Mouse (Mus musculus): ENCODE data around the gene Uspl1. TPM values are rescaled to one million over a fixed set of nuclear protein-coding genes. Genes with fewer than 3 reads are reported as not detected.

Gene Uspl1
- polyA plus RNA-seq, 1 experiment from 2014 or later, result 15.5 TPM

GRCm38 (mm10) chr5:149164881-149165280 lies 19.3 kb upstream of the Uspl1 start:
- Histone ChIP-seq H3K27ac (replicated peaks) (no peak overlapping the region), H3K36me3 (ENCODE audit: control insufficient read depth, insufficient read depth, low read length) (no peaks in the 10 kb centered on the region), H3K4me2 (replicated peaks; ENCODE audit: low read depth) (no peak overlapping the region), H3K9ac (ENCODE audit: low read length) (no peak overlapping the region), H3K9me3 (ENCODE audit: control insufficient read depth, low read length) (no peaks in the 10 kb centered on the region), H3K27me3 (ENCODE audit: control insufficient read depth, insufficient read depth, low read length) (no peaks in the 10 kb centered on the region), H3K4me3 (ENCODE audit: low read depth, low read length) (no peak overlapping the region), H3K4me1 (replicated peaks; ENCODE audit: control insufficient read depth, insufficient read depth) (no peaks in the 10 kb centered on the region)
- no peak for ATAC-seq (ENCODE audit: low FRiP score, low TSS enrichment)
- no peak for DNase-seq (ENCODE audit: low spot score)
- TF ChIP-seq EP300 (optimal IDR thresholded peaks at IDR 0.05), result no peak
- no peak for TF ChIP-seq CTCF (IDR thresholded peaks at IDR 0.05; ENCODE audit: low read depth)
- WGBS, result 62% methylated on average over 7 of the region's 7 CpGs

GRCm38 (mm10) chr5:149166011-149166410 lies 18.1 kb upstream of the Uspl1 start:
- ATAC-seq (ENCODE audit: low FRiP score, low TSS enrichment) (no peak), DNase-seq (ENCODE audit: low spot score) (no peak)
- TF ChIP-seq CTCF (IDR thresholded peaks at IDR 0.05; ENCODE audit: low read depth) (no peak), EP300 (optimal IDR thresholded peaks at IDR 0.05) (no peak)
- no peak overlapping the region for H3K4me3 ChIP-seq (ENCODE audit: low read depth, low read length)
- no peaks in the 10 kb centered on the region for H3K4me1 ChIP-seq (replicated peaks; ENCODE audit: control insufficient read depth, insufficient read depth)
- H3K27ac ChIP-seq (replicated peaks), result no peak overlapping the region
- H3K9me3 ChIP-seq (ENCODE audit: control insufficient read depth, low read length), result no peaks in the 10 kb centered on the region
- H3K27me3 ChIP-seq (ENCODE audit: control insufficient read depth, insufficient read depth, low read length), result no peaks in the 10 kb centered on the region
- 88% methylated on average over 10 of the region's 10 CpGs for WGBS
- no peak overlapping the region for H3K9ac ChIP-seq (ENCODE audit: low read length)
- no peak overlapping the region for H3K4me2 ChIP-seq (replicated peaks; ENCODE audit: low read depth)
- no peaks in the 10 kb centered on the region for H3K36me3 ChIP-seq (ENCODE audit: control insufficient read depth, insufficient read depth, low read length)

GRCm38 (mm10) chr5:149168051-149168450 lies 16.1 kb upstream of the Uspl1 start:
- H3K36me3 ChIP-seq (ENCODE audit: control insufficient read depth, insufficient read depth, low read length), result no peaks in the 10 kb centered on the region
- no peak for ATAC-seq (ENCODE audit: low FRiP score, low TSS enrichment)
- DNase-seq (ENCODE audit: low spot score), result no peak
- no peak overlapping the region for H3K4me2 ChIP-seq (replicated peaks; ENCODE audit: low read depth)
- no peaks in the 10 kb centered on the region for H3K9me3 ChIP-seq (ENCODE audit: control insufficient read depth, low read length)
- H3K27me3 ChIP-seq (ENCODE audit: control insufficient read depth, insufficient read depth, low read length), result no peaks in the 10 kb centered on the region
- TF ChIP-seq EP300 (optimal IDR thresholded peaks at IDR 0.05) (no peak), CTCF (IDR thresholded peaks at IDR 0.05; ENCODE audit: low read depth) (no peak)
- H3K4me3 ChIP-seq (ENCODE audit: low read depth, low read length), result no peak overlapping the region
- WGBS, result 79% methylated on average over 2 of the region's 2 CpGs
- no peak overlapping the region for H3K9ac ChIP-seq (ENCODE audit: low read length)
- H3K4me1 ChIP-seq (replicated peaks; ENCODE audit: control insufficient read depth, insufficient read depth), result no peaks in the 10 kb centered on the region
- H3K27ac ChIP-seq (replicated peaks), result no peak overlapping the region

DNA sequence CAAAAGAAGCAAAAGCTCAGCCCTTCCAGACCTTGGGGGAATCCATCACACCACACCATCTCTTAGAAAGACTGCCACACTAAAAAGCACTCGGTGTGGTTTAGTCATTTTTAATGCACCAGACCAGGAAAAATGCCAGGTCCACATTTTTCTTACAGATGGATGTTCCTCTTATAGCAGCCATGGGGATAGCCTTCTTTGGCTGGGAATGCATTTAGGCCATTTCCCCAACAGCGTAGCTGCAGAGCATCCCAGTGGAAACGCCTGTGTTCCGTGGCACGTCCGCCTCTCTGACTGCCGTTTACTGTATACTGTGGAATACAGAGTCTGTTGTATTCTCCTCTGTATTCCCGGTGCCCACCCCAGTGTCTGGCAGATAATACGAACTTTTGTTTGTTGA lies 15.3 kb upstream of the Uspl1 start:
- H3K27me3 ChIP-seq (ENCODE audit: control insufficient read depth, insufficient read depth, low read length), result no peaks in the 10 kb centered on the region
- no peaks in the 10 kb centered on the region for H3K4me1 ChIP-seq (replicated peaks; ENCODE audit: control insufficient read depth, insufficient read depth)
- WGBS, result 56% methylated on average over 9 of the region's 9 CpGs
- DNase-seq (ENCODE audit: low spot score), result no peak
- ATAC-seq (ENCODE audit: low FRiP score, low TSS enrichment), result no peak
- no peak overlapping the region for H3K27ac ChIP-seq (replicated peaks)
- TF ChIP-seq CTCF (IDR thresholded peaks at IDR 0.05; ENCODE audit: low read depth) (no peak), EP300 (optimal IDR thresholded peaks at IDR 0.05) (no peak)
- H3K9me3 ChIP-seq (ENCODE audit: control insufficient read depth, low read length), result no peaks in the 10 kb centered on the region
- no peak overlapping the region for H3K4me2 ChIP-seq (replicated peaks; ENCODE audit: low read depth)
- no peak overlapping the region for H3K4me3 ChIP-seq (ENCODE audit: low read depth, low read length)
- no peak overlapping the region for H3K9ac ChIP-seq (ENCODE audit: low read length)
- H3K36me3 ChIP-seq (ENCODE audit: control insufficient read depth, insufficient read depth, low read length), result no peaks in the 10 kb centered on the region

- ATAC-seq (ENCODE audit: low FRiP score, low TSS enrichment) (no peak), DNase-seq (ENCODE audit: low spot score) (no peak)
- no peaks in the 10 kb centered on the region for H3K4me1 ChIP-seq (replicated peaks; ENCODE audit: control insufficient read depth, insufficient read depth)
- H3K4me2 ChIP-seq (replicated peaks; ENCODE audit: low read depth), result no peak overlapping the region
- H3K9me3 ChIP-seq (ENCODE audit: control insufficient read depth, low read length), result no peaks in the 10 kb centered on the region
- H3K36me3 ChIP-seq (ENCODE audit: control insufficient read depth, insufficient read depth, low read length), result no peaks in the 10 kb centered on the region
- H3K27ac ChIP-seq (replicated peaks), result no peak overlapping the region
- WGBS, result 64% methylated on average over 8 of the region's 8 CpGs
- no peak overlapping the region for H3K4me3 ChIP-seq (ENCODE audit: low read depth, low read length)
- no peaks in the 10 kb centered on the region for H3K27me3 ChIP-seq (ENCODE audit: control insufficient read depth, insufficient read depth, low read length)
- TF ChIP-seq CTCF (IDR thresholded peaks at IDR 0.05; ENCODE audit: low read depth), result no peak
- no peak for TF ChIP-seq EP300 (optimal IDR thresholded peaks at IDR 0.05)
- no peak overlapping the region for H3K9ac ChIP-seq (ENCODE audit: low read length)
Measured at GRCm38 (mm10) chr5:149170841-149171588, 13.1 kb upstream of the Uspl1 start.

DNA sequence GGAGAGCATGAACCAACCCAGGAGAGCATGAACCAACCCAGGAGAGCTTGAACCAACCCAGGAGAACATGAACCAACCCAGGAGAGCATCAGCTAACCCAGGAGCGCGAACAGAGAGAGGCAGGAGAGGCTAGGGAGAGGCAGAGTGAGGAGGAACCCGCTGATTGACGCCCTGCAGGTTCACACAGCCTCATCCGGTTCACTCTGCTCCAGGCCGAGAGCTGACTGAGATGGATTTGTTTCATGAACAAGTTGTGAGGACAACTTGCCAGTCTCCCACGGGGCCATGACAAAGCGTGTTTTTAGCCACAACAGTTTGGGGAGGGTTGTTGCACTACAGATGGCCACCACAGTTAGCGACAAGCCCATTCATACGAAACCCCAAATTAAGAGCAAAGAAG lies 11.9 kb upstream of the Uspl1 start:
- Histone ChIP-seq H3K4me3 (ENCODE audit: low read depth, low read length) (no peak overlapping the region), H3K27me3 (ENCODE audit: control insufficient read depth, insufficient read depth, low read length) (no peaks in the 10 kb centered on the region), H3K9me3 (ENCODE audit: control insufficient read depth, low read length) (no peaks in the 10 kb centered on the region), H3K4me1 (replicated peaks; ENCODE audit: control insufficient read depth, insufficient read depth) (no peaks in the 10 kb centered on the region), H3K36me3 (ENCODE audit: control insufficient read depth, insufficient read depth, low read length) (no peaks in the 10 kb centered on the region), H3K4me2 (replicated peaks; ENCODE audit: low read depth) (no peak overlapping the region), H3K27ac (replicated peaks) (no peak overlapping the region), H3K9ac (ENCODE audit: low read length) (no peak overlapping the region)
- DNase-seq (ENCODE audit: low spot score) (no peak), ATAC-seq (ENCODE audit: low FRiP score, low TSS enrichment) (no peak)
- 69% methylated on average over 10 of the region's 10 CpGs for WGBS
- TF ChIP-seq EP300 (optimal IDR thresholded peaks at IDR 0.05) (no peak), CTCF (IDR thresholded peaks at IDR 0.05; ENCODE audit: low read depth) (no peak)

Measured in stomach, postnatal 0 days (tissue).